Mouse (Mus musculus) forebrain, embryonic 15.5 days (tissue): ENCODE measurements around the gene Sesn2. TPM values are rescaled to one million over a fixed set of nuclear protein-coding genes. Genes with fewer than 3 reads are reported as not detected.
"Not testable (repeated sequence)": the region's sequence is repeated elsewhere in the genome, so short reads cannot be mapped to it uniquely, and the experiment has no call there.

Experiments used
- ATAC-seq: fragments of 200-750 bp; cut with Nextera tagmentation; replicated peaks from 2 replicates; pipeline ENCODE4 v1.8.0; 2017; ENCODE audit warnings: mild to moderate bottlenecking, moderate TSS enrichment, moderate library complexity
- H3K27ac ChIP-seq: fragments of 300-500 bp; sonication (generic); replicated peaks from 2 replicates; pipeline ENCODE4 v1.5.1; 2015; ENCODE audit warnings: mild to moderate bottlenecking, inconsistent platforms
- H3K27me3 ChIP-seq: fragments of 300-500 bp; sonication (generic); 2 replicates; pipeline ENCODE4 v1.6.1; 2015; ENCODE audit warnings: inconsistent platforms
- H3K36me3 ChIP-seq: fragments of 300-500 bp; sonication (generic); 2 replicates; pipeline ENCODE4 v1.6.1; 2015; ENCODE audit warnings: mild to moderate bottlenecking, inconsistent platforms
- H3K4me1 ChIP-seq: fragments of 300-500 bp; sonication (generic); 2 replicates; pipeline ENCODE4 v1.6.1; 2015; ENCODE audit warnings: inconsistent platforms
- H3K4me2 ChIP-seq: fragments of 300-500 bp; sonication (generic); replicated peaks from 2 replicates; pipeline ENCODE4 v1.6.1; 2015; ENCODE audit warnings: mild to moderate bottlenecking, inconsistent platforms
- H3K4me3 ChIP-seq: fragments of 300-500 bp; sonication (generic); 2 replicates; pipeline ENCODE4 v1.5.1; 2015; ENCODE audit warnings: mild to moderate bottlenecking, inconsistent platforms
- H3K9ac ChIP-seq: fragments of 300-500 bp; sonication (generic); replicated peaks from 2 replicates; pipeline ENCODE4 v1.6.1; 2015; ENCODE audit warnings: mild to moderate bottlenecking, inconsistent platforms
- H3K9me3 ChIP-seq: fragments of 300-500 bp; sonication (generic); 2 replicates; pipeline ENCODE4 v1.6.1; 2016; ENCODE audit warnings: inconsistent platforms
- WGBS: fragments of 180-500 bp; shearing (Covaris S2); methylation state at CpG from one replicate; pipeline ENCODE4 v1.1.7; 2015; ENCODE audit warnings: mixed read lengths; 5-methylcytosine and 5-hydroxymethylcytosine counted together
- polyA plus RNA-seq: library from polyadenylated mRNA; unstranded; fragments of >200 nt; fragmentation: Nextera tagmentation; extraction: Ambion mirVana; gene quantifications from 2 replicates; pipeline ENCODE4 v1.2.1, GENCODE M21; 2015

The Sesn2 gene
- polyA plus RNA-seq, 1 experiment from 2014 or later = 6.3 TPM

- Histone ChIP-seq H3K36me3 (no peaks in the 10 kb centered on the region), H3K4me1 (no peaks in the 10 kb centered on the region), H3K9me3 (no peaks in the 10 kb centered on the region), H3K9ac (no peak overlapping the region), H3K27me3 (no peaks in the 10 kb centered on the region), H3K4me3 (no peak overlapping the region), H3K4me2 (no peak overlapping the region), H3K27ac (no peak overlapping the region)
- WGBS = 92% methylated on average over 8 of the region's 8 CpGs
- ATAC-seq = no peak
Observed at GRCm38 (mm10) chr4:132491057-132491456, 19.2 kb downstream of the Sesn2 start.

- no peak overlapping the region for H3K27ac ChIP-seq
- no peaks in the 10 kb centered on the region for H3K27me3 ChIP-seq
- no peak overlapping the region for H3K4me2 ChIP-seq
- ATAC-seq = no peak
- H3K36me3 ChIP-seq = no peaks in the 10 kb centered on the region
- no peak overlapping the region for H3K4me3 ChIP-seq
- 90% methylated on average over 15 of the region's 15 CpGs for WGBS
- H3K4me1 ChIP-seq = no peaks in the 10 kb centered on the region
- H3K9me3 ChIP-seq = no peaks in the 10 kb centered on the region
- no peak overlapping the region for H3K9ac ChIP-seq
Observed at GRCm38 (mm10) chr4:132490273-132491010, 19.9 kb downstream of the Sesn2 start.

- no peak for ATAC-seq
- no peak overlapping the region for H3K4me2 ChIP-seq
- H3K36me3 ChIP-seq = no peaks in the 10 kb centered on the region
- H3K27ac ChIP-seq = no peak overlapping the region
- H3K9ac ChIP-seq = no peak overlapping the region
- no peaks in the 10 kb centered on the region for H3K4me1 ChIP-seq
- no peak overlapping the region for H3K4me3 ChIP-seq
- H3K9me3 ChIP-seq = no peaks in the 10 kb centered on the region
- H3K27me3 ChIP-seq = no peaks in the 10 kb centered on the region
- WGBS = 86% methylated on average over 6 of the region's 6 CpGs
Observed at GRCm38 (mm10) chr4:132488976-132489375, 21.3 kb downstream of the Sesn2 start.

DNA sequence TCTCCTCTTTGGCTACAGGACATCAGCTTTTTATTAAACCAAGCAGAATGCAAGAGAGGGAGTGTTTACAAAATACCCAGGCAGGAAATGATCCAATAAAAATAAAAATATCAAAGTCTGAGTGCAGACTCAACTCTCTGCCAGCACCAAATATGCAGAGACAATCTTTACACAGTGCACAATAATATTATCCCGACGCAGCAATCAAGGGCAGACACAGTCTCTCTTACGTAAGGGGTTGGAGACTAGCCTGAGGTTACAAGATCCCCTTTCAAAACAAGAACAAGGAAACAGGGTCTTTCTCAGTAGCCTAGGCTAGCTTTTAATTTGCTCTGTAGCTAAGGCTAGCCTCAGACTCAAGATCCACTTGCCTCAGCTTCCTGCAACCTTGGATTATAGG lies 21.8 kb downstream of the Sesn2 start:
- no peak overlapping the region for H3K4me3 ChIP-seq
- ATAC-seq = no peak
- WGBS = 88% methylated on average over 3 of the region's 3 CpGs
- no peaks in the 10 kb centered on the region for H3K36me3 ChIP-seq
- no peaks in the 10 kb centered on the region for H3K27me3 ChIP-seq
- H3K27ac ChIP-seq = no peak overlapping the region
- no peak overlapping the region for H3K4me2 ChIP-seq
- no peaks in the 10 kb centered on the region for H3K4me1 ChIP-seq
- H3K9me3 ChIP-seq = no peaks in the 10 kb centered on the region
- no peak overlapping the region for H3K9ac ChIP-seq

DNA sequence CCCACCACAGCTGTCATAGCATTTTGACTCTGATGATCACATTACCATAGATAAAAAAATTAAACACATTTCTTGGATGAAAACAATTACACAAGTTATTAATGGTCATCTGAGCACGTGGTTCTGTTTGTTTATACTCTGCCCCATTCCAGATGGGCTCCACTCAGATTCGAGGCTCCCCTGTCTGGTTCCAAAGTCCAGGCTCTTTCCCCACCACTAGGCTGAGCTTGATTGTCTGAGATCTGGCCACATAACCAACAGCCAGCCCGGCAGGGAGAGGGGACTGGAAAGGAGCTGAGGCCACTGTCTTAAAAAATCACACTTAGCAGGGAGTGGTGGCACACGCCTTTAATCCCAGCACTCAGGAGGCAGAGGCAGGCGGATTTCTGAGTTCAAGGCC lies 25.5 kb downstream of the Sesn2 start:
- no peak overlapping the region for H3K9ac ChIP-seq
- ATAC-seq = no peak
- no peaks in the 10 kb centered on the region for H3K9me3 ChIP-seq
- WGBS = 75% methylated on average over 5 of the region's 5 CpGs
- H3K4me1 ChIP-seq = no peaks in the 10 kb centered on the region
- no peak overlapping the region for H3K4me2 ChIP-seq
- no peak overlapping the region for H3K4me3 ChIP-seq
- H3K36me3 ChIP-seq = no peaks in the 10 kb centered on the region
- H3K27me3 ChIP-seq = no peaks in the 10 kb centered on the region
- no peak overlapping the region for H3K27ac ChIP-seq

DNA sequence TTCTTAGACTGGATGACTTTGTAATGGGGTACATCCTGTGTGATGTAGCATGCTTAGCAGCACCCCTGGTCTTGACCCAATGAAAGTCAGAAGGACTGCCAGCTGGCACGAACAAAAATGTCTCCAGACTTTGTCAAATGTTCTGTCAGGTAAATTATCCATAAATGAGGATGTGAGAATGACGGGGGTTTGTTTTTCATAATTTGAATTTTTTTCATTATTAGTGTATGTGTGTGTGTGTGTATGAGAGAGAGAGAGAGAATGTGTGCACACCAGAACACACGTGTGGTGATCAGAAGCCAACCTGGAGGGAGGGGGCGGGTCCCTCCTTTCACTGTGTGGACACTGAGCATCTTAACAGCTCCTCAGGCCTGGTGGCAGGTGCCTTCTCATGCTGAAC lies 26.1 kb downstream of the Sesn2 start:
- no peak for ATAC-seq
- H3K36me3 ChIP-seq = no peaks in the 10 kb centered on the region
- H3K9ac ChIP-seq = no peak overlapping the region
- no peaks in the 10 kb centered on the region for H3K4me1 ChIP-seq
- H3K27me3 ChIP-seq = no peaks in the 10 kb centered on the region
- H3K9me3 ChIP-seq = no peaks in the 10 kb centered on the region
- WGBS = 77% methylated on average over 4 of the region's 4 CpGs
- no peak overlapping the region for H3K4me3 ChIP-seq
- H3K27ac ChIP-seq = no peak overlapping the region
- H3K4me2 ChIP-seq = no peak overlapping the region

DNA sequence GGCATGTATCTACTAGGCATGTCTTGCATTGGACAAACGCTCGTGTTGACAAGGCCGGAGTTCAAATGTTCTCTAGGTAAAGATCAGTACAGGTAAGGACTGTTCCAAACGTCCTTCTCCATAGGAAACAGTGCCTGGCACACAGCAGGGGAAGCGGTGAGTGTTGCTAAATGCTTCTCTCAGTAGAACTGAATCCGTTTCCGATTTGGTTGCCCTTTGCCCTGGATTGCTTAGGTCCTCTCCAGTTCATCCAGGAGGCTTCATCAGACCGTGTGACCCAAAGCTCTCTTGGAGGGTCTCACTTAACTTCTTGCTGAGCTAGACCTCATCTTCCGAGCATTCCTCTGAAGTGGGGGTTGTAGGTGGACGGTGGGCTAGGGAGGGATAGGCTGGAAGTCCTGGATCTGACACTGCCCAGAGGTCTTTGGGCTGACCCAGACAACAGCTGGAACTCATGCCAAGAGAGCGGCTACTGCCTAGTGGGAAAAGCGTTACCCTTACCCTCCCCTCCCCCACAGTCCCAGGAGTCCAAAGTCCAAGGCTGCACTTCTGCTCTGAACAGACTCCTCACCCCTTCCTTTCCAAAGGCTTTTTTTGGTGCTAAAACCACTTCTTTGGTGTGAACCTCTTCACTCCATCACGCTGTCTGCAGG lies 27.2 kb downstream of the Sesn2 start:
- no peak overlapping the region for H3K4me2 ChIP-seq
- ATAC-seq = no peak
- no peaks in the 10 kb centered on the region for H3K27me3 ChIP-seq
- no peak overlapping the region for H3K27ac ChIP-seq
- no peaks in the 10 kb centered on the region for H3K36me3 ChIP-seq
- H3K9ac ChIP-seq = no peak overlapping the region
- H3K4me1 ChIP-seq = no peaks in the 10 kb centered on the region
- 87% methylated on average over 13 of the region's 13 CpGs for WGBS
- no peaks in the 10 kb centered on the region for H3K9me3 ChIP-seq
- no peak overlapping the region for H3K4me3 ChIP-seq

- not testable (repeated sequence) for H3K27me3 ChIP-seq, H3K9ac ChIP-seq, H3K4me3 ChIP-seq, H3K27ac ChIP-seq, ATAC-seq, H3K4me2 ChIP-seq, H3K4me1 ChIP-seq, H3K36me3 ChIP-seq, H3K9me3 ChIP-seq
- 76% methylated on average over 3 of the region's 3 CpGs for WGBS
Observed at GRCm38 (mm10) chr4:132482104-132482503, 28.2 kb downstream of the Sesn2 start.

DNA sequence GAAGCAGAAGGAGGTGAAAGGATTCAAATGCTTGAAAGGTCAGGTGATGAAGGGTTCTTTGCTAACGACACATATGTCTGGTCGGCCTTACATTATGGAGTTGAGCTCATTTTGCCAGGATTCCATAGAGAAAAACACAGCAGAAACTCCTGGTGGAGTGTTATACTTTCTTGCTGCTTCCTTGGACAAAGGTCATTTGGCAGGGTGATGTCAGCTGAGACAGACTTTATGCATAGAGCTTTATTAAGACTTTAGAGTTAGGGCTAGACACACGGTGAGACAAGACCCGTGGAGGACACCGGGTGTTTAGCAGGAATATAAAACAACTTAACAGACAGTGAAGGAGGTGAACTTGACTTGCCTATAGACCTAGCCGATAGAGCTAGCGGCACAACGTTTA lies 32.5 kb downstream of the Sesn2 start:
- 94% methylated on average over 8 of the region's 8 CpGs for WGBS
- Histone ChIP-seq H3K4me2 (no peak overlapping the region), H3K9me3 (no peaks in the 10 kb centered on the region), H3K27ac (no peak overlapping the region), H3K4me1 (no peaks in the 10 kb centered on the region), H3K4me3 (no peak overlapping the region), H3K9ac (no peak overlapping the region), H3K27me3 (no peaks in the 10 kb centered on the region), H3K36me3 (no peaks in the 10 kb centered on the region)
- ATAC-seq = no peak

DNA sequence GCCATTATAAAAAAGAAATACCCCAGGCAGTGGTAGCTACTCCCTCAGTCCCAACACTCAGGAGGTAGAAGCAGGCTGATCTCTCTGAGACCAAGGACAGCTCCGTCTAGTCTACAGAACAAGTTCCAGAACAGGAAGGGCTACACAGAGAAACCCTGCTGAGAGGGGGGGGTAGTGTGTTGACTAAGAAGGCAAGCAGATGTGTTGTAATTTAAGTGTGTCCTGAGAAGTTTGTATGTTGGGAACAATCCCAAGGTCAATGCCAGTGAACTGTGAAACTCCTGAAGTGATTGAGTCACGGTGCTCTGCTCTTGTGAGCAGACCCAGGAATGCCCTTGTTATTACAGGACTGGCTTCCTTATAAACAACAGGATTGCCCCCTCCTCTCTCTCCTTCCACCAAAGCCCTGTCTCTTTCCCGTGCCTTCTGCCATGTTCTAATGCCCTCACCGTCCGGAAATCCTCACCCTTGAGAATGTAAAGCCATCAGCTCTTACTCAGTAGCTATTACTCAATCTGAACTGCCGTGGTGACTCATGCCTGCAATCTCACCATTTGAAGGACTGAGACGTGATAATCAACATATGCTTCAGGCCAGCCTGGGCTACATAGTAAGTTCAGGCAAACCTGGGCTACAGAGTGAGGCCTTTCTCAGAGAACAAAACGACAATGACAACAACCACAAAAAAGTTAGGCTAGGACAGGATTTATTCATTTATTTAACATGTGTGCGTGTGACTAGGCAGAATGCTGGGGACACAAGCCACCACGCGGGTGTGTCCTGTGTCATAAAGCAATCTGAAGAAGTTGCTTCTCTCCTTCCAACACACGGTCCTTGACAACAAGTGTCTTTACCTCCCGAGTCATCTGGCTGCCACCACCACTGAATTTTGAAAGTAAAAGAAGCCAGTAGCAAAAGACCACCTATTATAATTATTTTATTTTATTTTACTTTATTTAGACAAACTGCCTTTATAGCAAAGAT lies 34.1 kb downstream of the Sesn2 start:
- no peak overlapping the region for H3K4me2 ChIP-seq
- no peak overlapping the region for H3K4me3 ChIP-seq
- H3K9ac ChIP-seq = no peak overlapping the region
- 85% methylated on average over 13 of the region's 13 CpGs for WGBS
- no peaks in the 10 kb centered on the region for H3K36me3 ChIP-seq
- no peaks in the 10 kb centered on the region for H3K27me3 ChIP-seq
- H3K27ac ChIP-seq = no peak overlapping the region
- no peaks in the 10 kb centered on the region for H3K4me1 ChIP-seq
- ATAC-seq = no peak
- no peaks in the 10 kb centered on the region for H3K9me3 ChIP-seq

DNA sequence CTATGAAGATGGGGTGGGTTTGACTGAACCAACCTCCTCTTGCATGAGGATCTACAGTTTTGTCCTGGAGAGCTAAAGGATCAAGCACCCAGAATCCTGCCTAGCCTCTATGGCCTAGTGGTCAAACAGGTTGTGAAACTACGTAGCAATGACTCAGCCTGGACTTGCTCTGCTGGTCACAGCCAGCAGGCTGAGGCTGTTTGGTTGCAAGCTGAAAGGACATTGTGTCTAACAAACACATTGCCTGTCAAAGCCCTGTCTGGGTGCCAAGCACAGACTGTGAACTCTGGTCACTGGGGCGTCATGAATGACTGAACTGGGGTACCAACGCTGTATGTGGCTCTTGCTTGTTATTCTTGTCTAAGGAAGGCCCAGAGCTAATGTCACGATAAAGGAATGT lies 35.7 kb downstream of the Sesn2 start:
- H3K4me2 ChIP-seq = no peak overlapping the region
- H3K9me3 ChIP-seq = no peaks in the 10 kb centered on the region
- H3K4me3 ChIP-seq = no peak overlapping the region
- H3K36me3 ChIP-seq = no peaks in the 10 kb centered on the region
- H3K27ac ChIP-seq = no peak overlapping the region
- no peak for ATAC-seq
- H3K9ac ChIP-seq = no peak overlapping the region
- no peaks in the 10 kb centered on the region for H3K4me1 ChIP-seq
- WGBS = 72% methylated on average over 4 of the region's 4 CpGs
- no peaks in the 10 kb centered on the region for H3K27me3 ChIP-seq

DNA sequence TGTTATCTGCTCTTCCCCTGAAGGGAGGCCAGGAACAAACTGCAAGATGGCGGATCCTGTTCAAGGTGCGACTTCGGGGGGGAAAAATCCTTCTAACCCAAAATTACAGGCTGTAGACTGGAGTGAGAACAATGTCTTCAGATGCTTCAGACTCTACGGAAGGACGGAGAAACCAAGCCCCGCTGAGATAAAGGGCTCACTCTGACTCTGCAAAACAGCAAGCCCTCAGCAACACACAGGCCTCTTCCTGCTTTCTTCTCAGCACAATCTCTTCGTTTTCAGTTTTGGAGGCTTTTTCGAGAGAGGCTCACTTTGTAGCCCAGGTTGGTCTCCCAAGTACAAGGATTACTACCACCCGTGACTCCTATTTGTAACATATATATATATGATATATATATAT lies 36.9 kb downstream of the Sesn2 start:
- no peak overlapping the region for H3K4me2 ChIP-seq
- no peaks in the 10 kb centered on the region for H3K27me3 ChIP-seq
- no peak overlapping the region for H3K9ac ChIP-seq
- no peaks in the 10 kb centered on the region for H3K36me3 ChIP-seq
- H3K9me3 ChIP-seq = no peaks in the 10 kb centered on the region
- no peak for ATAC-seq
- no peak overlapping the region for H3K4me3 ChIP-seq
- no peaks in the 10 kb centered on the region for H3K4me1 ChIP-seq
- no peak overlapping the region for H3K27ac ChIP-seq
- 89% methylated on average over 9 of the region's 9 CpGs for WGBS
